Mouse (Mus musculus): ENCODE data around the gene Cd9.

DNA sequence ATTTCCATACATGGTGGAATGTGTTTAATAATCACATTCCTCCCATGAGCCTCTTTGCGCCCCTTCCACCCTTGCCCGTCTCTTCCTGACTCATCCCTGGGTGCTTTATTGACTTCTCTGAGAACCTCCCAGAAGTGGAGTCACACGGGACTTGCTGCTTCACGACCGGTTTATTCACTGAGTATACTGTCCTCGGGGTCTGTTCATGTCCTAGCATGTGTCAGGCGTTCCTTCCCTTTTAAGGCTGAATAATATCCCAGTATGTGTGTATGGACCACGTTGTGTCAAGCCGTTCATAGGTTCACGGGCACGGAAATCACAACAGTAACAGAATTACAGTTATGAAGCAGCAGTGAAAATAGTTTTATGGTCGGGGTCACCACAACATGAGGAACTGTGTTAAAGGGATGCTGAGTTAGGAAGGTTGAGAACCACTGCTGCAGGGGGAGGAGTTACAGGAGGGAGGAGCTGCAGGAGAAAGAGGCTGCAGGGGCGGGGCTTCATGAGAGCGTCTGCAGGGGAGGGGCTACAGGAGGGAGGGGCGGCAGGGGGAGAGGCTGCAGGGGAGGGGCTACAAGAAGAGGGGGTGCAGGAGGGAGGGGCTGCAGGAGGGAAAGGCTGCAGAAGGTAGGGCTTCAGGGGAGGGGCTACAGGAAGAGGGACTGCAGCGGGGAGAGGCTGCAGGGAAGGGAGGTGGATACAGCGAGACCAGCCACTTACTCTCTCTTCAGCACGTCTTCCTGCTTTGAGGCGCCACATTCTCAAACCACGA is 72.4 kb downstream of the Cd9 start:
- TF ChIP-seq GATA1 (IDR thresholded peaks at IDR 0.05; ENCODE audit: borderline replicate concordance, low read length) (no peak), FLI1 (IDR thresholded peaks at IDR 0.05; ENCODE audit: low read length) (no peak)
